Mouse (Mus musculus): ENCODE measurements around the gene Ran. TPM values are rescaled to one million over a fixed set of nuclear protein-coding genes. Genes with fewer than 3 reads are reported as not detected.
A peak's percentile ranks its signal among the peaks of the same experiment; 100 is the strongest.

Gene Ran
- polyA plus RNA-seq, 1 experiment, result 466 TPM

DNA sequence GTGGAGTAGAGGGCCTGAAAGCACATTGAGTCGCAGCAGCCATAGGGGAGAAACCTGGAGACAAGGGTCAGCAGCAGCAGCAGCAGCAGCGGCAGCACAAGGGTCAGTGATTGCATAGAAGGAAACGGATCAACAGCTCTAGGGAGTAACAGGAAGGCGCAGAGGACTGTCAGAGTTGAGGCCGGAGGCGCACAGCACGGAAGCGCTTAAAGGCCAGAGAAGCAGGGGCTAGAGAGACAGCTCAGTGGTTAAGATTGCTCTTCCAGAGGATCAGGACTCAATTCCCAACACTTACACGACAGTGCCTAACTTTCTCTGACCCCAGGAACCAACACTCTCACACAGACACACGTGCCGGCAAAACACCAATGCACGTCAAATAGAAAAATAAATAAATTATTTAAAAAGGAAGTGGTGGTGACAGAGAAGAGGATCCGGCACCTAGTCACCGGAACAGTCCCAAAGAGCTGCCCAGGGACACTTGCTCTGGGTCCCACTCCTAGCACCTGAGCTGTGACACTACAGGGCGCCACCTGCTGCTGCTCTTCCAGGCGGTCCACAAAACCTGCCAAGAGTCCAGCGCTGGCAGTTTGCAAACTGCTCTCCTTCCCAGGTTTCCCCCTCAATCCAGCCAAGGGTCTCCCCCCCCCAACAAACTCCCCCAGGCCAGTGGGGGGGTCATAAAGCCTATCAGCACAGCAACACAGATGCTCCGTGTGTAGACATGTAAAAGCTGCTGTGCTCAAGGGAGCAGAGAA lies 13.7 kb upstream of the Ran start:
- H3ac ChIP-seq (ENCODE audit: control insufficient read depth, insufficient read length), result no peak overlapping the region
- H3K79me2 ChIP-seq (ENCODE audit: control insufficient read depth, insufficient read depth), result peaks cover 18% of the 10 kb centered on the region
- no peak overlapping the region for H3K4me3 ChIP-seq
- H3K27me3 ChIP-seq (ENCODE audit: control insufficient read depth, insufficient read depth, insufficient read length), result no peaks in the 10 kb centered on the region
- no peaks in the 10 kb centered on the region for H3K36me3 ChIP-seq (ENCODE audit: control insufficient read depth, insufficient read depth)
- no peak overlapping the region for H3K4me2 ChIP-seq (ENCODE audit: low read depth)
- no peak for TF ChIP-seq SRF (IDR thresholded peaks at IDR 0.05; ENCODE audit: control insufficient read depth, insufficient read length, low read depth)
- TF ChIP-seq E2F4 (IDR thresholded peaks at IDR 0.05; ENCODE audit: insufficient read depth), result no peak
- no peak for TF ChIP-seq CEBPB (IDR thresholded peaks at IDR 0.05; ENCODE audit: insufficient read depth, poor library complexity, severe bottlenecking)
- no peak for TF ChIP-seq POLR2A (IDR thresholded peaks at IDR 0.05; ENCODE audit: insufficient read length, low read depth)
- TF ChIP-seq USF1 (IDR thresholded peaks at IDR 0.05; ENCODE audit: low read depth), result no peak
- TF ChIP-seq MYOD1 (IDR thresholded peaks at IDR 0.05; ENCODE audit: control insufficient read depth in 1 of 3, insufficient read length in 2 of 3, low read depth in 2 of 3), result no peak
- no peak for TF ChIP-seq TCF12 (IDR thresholded peaks at IDR 0.05; ENCODE audit: insufficient read depth, poor library complexity, severe bottlenecking)
- TF ChIP-seq TCF3 (IDR thresholded peaks at IDR 0.05; ENCODE audit: insufficient read length, low read depth), result no peak
- no peak for TF ChIP-seq POLR2AphosphoS2 (IDR thresholded peaks at IDR 0.05; ENCODE audit: insufficient read length, low read depth)
- TF ChIP-seq MYOG (IDR thresholded peaks at IDR 0.05; ENCODE audit: control insufficient read depth in 1 of 3, insufficient read depth in 1 of 3, insufficient read length in 2 of 3, low read depth in 2 of 3), result no peak
- TF ChIP-seq MAX (IDR thresholded peaks at IDR 0.05; ENCODE audit: low read depth), result no peak
- TF ChIP-seq REST (IDR thresholded peaks at IDR 0.05; ENCODE audit: insufficient read depth, insufficient read length), result no peak

- no peak for TF ChIP-seq MYOG (IDR thresholded peaks at IDR 0.05; ENCODE audit: control insufficient read depth in 1 of 3, insufficient read depth in 1 of 3, insufficient read length in 2 of 3, low read depth in 2 of 3)
- TF ChIP-seq MYOD1 (IDR thresholded peaks at IDR 0.05; ENCODE audit: control insufficient read depth in 1 of 3, insufficient read length in 2 of 3, low read depth in 2 of 3), result no peak
- TF ChIP-seq SRF (IDR thresholded peaks at IDR 0.05; ENCODE audit: control insufficient read depth, insufficient read length, low read depth), result no peak
- TF ChIP-seq MAX (IDR thresholded peaks at IDR 0.05; ENCODE audit: low read depth), result no peak
- no peak for TF ChIP-seq CEBPB (IDR thresholded peaks at IDR 0.05; ENCODE audit: insufficient read depth, poor library complexity, severe bottlenecking)
- TF ChIP-seq TCF3 (IDR thresholded peaks at IDR 0.05; ENCODE audit: insufficient read length, low read depth), result no peak
- TF ChIP-seq REST (IDR thresholded peaks at IDR 0.05; ENCODE audit: insufficient read depth, insufficient read length), result no peak
- no peak for TF ChIP-seq E2F4 (IDR thresholded peaks at IDR 0.05; ENCODE audit: insufficient read depth)
- TF ChIP-seq USF1 (IDR thresholded peaks at IDR 0.05; ENCODE audit: low read depth), result no peak
- no peak for TF ChIP-seq POLR2AphosphoS2 (IDR thresholded peaks at IDR 0.05; ENCODE audit: insufficient read length, low read depth)
- TF ChIP-seq POLR2A (IDR thresholded peaks at IDR 0.05; ENCODE audit: insufficient read length, low read depth), result no peak
- TF ChIP-seq TCF12 (IDR thresholded peaks at IDR 0.05; ENCODE audit: insufficient read depth, poor library complexity, severe bottlenecking), result no peak
- Histone ChIP-seq H3K27me3 (ENCODE audit: control insufficient read depth, insufficient read depth, insufficient read length) (no peaks in the 10 kb centered on the region), H3K4me2 (ENCODE audit: low read depth) (peak overlapping the region; percentile 87), H3K4me3 (peak overlapping the region; percentile 70), H3K79me2 (ENCODE audit: control insufficient read depth, insufficient read depth) (peaks cover 18% of the 10 kb centered on the region), H3ac (ENCODE audit: control insufficient read depth, insufficient read length) (peak overlapping the region; percentile 33), H3K36me3 (ENCODE audit: control insufficient read depth, insufficient read depth) (no peaks in the 10 kb centered on the region)
Observed at GRCm38 (mm10) chr5:129007105-129007957, 12.5 kb upstream of the Ran start.

- TF ChIP-seq MAX (IDR thresholded peaks at IDR 0.05; ENCODE audit: low read depth) (no peak), TCF12 (IDR thresholded peaks at IDR 0.05; ENCODE audit: insufficient read depth, poor library complexity, severe bottlenecking) (no peak), REST (IDR thresholded peaks at IDR 0.05; ENCODE audit: insufficient read depth, insufficient read length) (no peak), TCF3 (IDR thresholded peaks at IDR 0.05; ENCODE audit: insufficient read length, low read depth) (no peak), POLR2AphosphoS2 (IDR thresholded peaks at IDR 0.05; ENCODE audit: insufficient read length, low read depth) (no peak), E2F4 (IDR thresholded peaks at IDR 0.05; ENCODE audit: insufficient read depth) (no peak), CEBPB (IDR thresholded peaks at IDR 0.05; ENCODE audit: insufficient read depth, poor library complexity, severe bottlenecking) (no peak), USF1 (IDR thresholded peaks at IDR 0.05; ENCODE audit: low read depth) (no peak), POLR2A (IDR thresholded peaks at IDR 0.05; ENCODE audit: insufficient read length, low read depth) (no peak), MYOD1 (IDR thresholded peaks at IDR 0.05; ENCODE audit: control insufficient read depth in 1 of 3, insufficient read length in 2 of 3, low read depth in 2 of 3) (no peak), SRF (IDR thresholded peaks at IDR 0.05; ENCODE audit: control insufficient read depth, insufficient read length, low read depth) (no peak), MYOG (IDR thresholded peaks at IDR 0.05; ENCODE audit: control insufficient read depth in 1 of 3, insufficient read depth in 1 of 3, insufficient read length in 2 of 3, low read depth in 2 of 3) (no peak)
- peak overlapping the region; percentile 70 for H3K4me3 ChIP-seq
Observed at GRCm38 (mm10) chr5:129008008-129008407, 11.9 kb upstream of the Ran start.

DNA sequence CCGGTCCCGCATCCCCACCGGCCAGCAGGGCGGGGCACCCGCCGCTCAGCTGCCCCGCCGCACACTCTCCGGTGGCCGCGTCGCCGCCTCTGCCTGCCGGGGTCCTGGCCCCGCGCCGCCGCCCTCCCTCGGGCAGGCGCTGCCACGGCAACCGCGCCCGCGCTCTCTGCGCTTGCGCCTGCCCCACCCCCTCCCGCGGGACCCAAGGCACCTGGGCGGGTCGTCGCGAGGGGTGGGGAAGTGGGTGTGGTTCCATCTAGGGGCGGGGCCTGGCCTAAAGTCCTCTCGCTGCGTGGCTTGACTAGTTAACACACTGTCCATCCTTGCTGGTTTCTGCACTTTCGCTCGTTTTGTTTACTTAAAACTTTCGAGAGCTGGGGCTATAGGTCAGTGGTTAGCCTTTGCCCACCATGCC lies 11.4 kb upstream of the Ran start, which contains the start of gene Stx2:
Gene Stx2, minus strand, starts transcription at position 163 of the 415 bp plus-strand sequence.
- peak within 1 kb of the TSS; percentile 70 for H3K4me3 ChIP-seq
- H3K79me2 ChIP-seq (ENCODE audit: control insufficient read depth, insufficient read depth), result peaks cover 18% of the 10 kb centered on the region
- TF ChIP-seq TCF3 (IDR thresholded peaks at IDR 0.05; ENCODE audit: insufficient read length, low read depth) (no peak), POLR2A (IDR thresholded peaks at IDR 0.05; ENCODE audit: insufficient read length, low read depth) (peak; percentile 94), POLR2AphosphoS2 (IDR thresholded peaks at IDR 0.05; ENCODE audit: insufficient read length, low read depth) (peak; percentile 89), MYOG (IDR thresholded peaks at IDR 0.05; ENCODE audit: control insufficient read depth in 1 of 3, insufficient read depth in 1 of 3, insufficient read length in 2 of 3, low read depth in 2 of 3) (peak in 1 of 3 experiments; percentile 37), MYOD1 (IDR thresholded peaks at IDR 0.05; ENCODE audit: control insufficient read depth in 1 of 3, insufficient read length in 2 of 3, low read depth in 2 of 3) (peak in 1 of 3 experiments; percentile 45)
- H3K4me2 ChIP-seq (ENCODE audit: low read depth), result peak within 1 kb of the TSS; percentile 87
- peak within 1 kb of the TSS; percentile 33 for H3ac ChIP-seq (ENCODE audit: control insufficient read depth, insufficient read length)
- no peaks in the 10 kb centered on the region for H3K27me3 ChIP-seq (ENCODE audit: control insufficient read depth, insufficient read depth, insufficient read length)
- no peaks in the 10 kb centered on the region for H3K36me3 ChIP-seq (ENCODE audit: control insufficient read depth, insufficient read depth)

More at GRCm38 (mm10) chr5:129008008-129008407, 11.9 kb upstream of the Ran start:
- Histone ChIP-seq H3ac (ENCODE audit: control insufficient read depth, insufficient read length) (peak overlapping the region; percentile 33), H3K4me2 (ENCODE audit: low read depth) (peak overlapping the region; percentile 87), H3K27me3 (ENCODE audit: control insufficient read depth, insufficient read depth, insufficient read length) (no peaks in the 10 kb centered on the region), H3K79me2 (ENCODE audit: control insufficient read depth, insufficient read depth) (peaks cover 18% of the 10 kb centered on the region), H3K36me3 (ENCODE audit: control insufficient read depth, insufficient read depth) (no peaks in the 10 kb centered on the region)
